Mouse (Mus musculus) adrenal gland, postnatal 0 days (tissue): ENCODE results near the gene Pycard. TPM values are rescaled to one million over a fixed set of nuclear protein-coding genes. Genes with fewer than 3 reads are reported as not detected.

ENCODE experiments used
- polyA plus RNA-seq: library from polyadenylated mRNA; unstranded; fragments of >200 nt; fragmentation: Nextera tagmentation; extraction: Ambion mirVana; gene quantifications from 2 replicates; pipeline ENCODE4 v1.2.1, GENCODE M21; 2015

Gene Pycard
- polyA plus RNA-seq: 37.4 and 57.5 TPM in 2 replicates

DNA sequence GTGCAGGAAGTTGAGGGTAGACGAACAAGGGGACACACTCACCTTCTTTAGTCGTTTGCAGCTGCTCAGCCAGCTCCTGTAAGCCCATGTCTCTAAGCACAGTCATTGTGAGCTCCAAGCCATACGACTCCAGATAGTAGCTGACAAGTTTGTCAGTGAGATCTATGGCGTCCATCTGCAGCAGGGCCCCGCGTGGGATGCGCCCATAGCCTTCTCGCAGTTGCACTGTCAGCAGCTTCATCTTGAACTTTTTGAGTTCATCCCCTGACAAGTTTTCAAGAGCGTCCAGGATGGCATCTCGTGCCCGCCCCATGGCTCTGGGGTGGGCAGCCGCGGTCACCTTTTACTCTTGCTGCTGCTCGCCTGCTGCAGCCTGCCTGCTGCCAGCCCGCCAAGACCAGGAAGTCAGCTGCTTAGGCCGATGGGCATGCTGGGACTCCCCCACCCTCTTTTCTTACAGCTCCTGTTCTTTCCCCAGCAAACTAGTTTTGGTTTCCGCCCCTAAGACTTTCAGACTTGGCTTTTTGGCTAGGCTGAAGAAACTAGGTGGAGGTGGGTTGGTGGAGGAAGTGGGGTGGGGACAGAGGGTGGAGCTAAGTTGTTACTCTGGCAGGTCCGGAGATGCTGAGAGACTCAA lies at the start of gene Pycard:
TSS of gene Pycard (minus strand) at position 527 of the 637 bp plus-strand sequence.

DNA sequence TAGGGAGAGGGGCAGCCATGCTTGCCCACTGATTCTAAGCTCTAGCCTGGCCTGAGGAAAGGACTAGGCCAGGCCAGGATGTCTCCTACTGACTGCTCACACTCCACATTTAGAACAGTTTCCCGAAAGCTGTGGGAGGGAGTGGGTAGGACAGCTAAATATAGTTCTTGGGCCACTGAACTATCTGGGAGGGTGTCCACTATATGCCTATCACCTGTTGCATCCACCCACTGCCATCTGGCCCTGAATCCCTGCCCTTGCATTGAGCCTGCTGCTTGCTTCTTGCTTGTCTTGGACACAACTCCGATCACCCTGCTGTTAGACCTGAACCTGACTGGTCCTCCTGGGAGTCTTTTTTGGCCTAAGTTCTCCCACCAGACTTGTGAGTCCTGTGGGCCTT lies 10.0 kb upstream of the Pycard start, which contains the start of gene Trim72:
TSS of gene Trim72 (plus strand) at position 262 of the 400 bp plus-strand sequence.

DNA sequence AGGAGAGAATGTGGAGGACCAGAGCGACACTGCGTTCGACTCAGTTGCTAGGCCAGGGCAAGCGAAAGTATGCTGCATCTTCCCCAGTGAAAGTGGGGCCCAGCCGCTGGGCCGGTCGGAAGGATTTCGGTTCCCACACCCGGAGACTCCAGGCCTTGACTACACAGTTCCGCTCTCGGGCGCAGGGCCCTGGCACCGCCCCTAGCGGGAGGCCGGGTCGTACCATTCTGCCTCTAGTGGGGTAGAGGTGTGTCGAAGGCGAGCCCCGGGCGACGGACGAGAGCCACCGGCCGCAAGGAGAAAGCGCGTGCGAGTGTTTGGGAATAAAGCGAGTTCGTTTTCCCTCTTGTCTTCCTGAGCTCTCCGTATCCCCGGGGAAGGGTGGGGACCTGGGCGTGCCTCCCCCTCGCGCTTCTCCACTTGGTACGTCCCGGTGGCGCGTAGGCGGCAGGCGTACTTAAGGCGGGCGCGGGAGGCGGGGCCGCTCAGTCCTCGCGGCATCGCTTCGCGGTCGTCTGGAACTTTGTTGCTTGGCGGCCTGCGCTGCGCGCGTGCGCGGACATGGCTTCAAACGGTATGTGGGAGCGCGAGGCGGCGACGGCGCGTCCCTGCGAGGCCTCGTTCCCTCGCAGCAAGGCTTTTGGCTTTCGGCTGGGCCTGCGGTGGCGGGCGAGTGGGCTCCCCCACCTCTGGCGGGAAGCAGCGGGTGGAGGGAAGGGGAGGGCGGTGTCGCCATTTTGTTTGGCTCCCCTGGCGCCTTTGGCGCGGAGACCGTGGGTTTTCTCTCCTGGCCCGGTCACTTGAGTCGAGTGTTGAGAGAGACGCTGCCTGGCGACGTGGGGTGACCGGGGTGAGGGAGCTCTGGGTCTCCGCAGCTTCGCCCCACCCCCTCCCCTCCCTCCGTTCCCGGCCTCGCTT lies 26.4 kb downstream of the Pycard start, which contains the start of gene Fus:
TSS of gene Fus (plus strand) at position 454 of the 918 bp plus-strand sequence.

DNA sequence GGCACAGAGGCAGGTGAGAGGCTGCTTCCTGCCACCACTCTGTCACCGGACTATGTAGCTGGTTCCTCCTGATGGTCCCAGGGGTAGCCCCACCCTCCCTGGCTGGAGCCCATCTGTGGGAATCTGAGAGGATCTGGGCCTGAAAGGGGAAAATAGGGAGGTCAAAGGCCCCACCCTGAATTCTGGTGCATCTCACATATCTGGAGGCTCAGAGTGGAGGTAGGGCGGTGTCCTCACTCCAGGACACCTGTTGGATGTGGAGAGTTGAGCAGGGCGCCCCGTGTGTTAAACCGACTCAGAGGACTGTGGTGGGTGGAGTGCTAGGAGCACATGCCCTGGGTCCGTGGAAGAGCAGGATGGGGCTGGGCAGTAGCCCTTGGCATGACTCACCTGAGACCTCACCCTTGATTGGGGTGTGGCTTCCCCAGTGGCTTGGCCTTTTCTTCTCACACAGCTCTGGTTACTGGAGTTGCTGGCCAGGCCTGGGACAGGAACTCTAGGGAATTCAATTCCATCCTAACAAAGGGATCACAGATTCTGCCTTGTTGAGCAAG lies 47.1 kb downstream of the Pycard start, which contains the start of gene Prss36:
TSS of gene Prss36 (minus strand) at position 256 of the 554 bp plus-strand sequence.

Other genes starting within 250 kb of the Pycard start
- gene Fbxl19, start 249.3 kb downstream of the Pycard start, polyA plus RNA-seq: 1.9 and 2.2 TPM in 2 replicates
- 22.4 and 30.3 TPM in 2 replicates for gene Orai3, start 224.1 kb downstream of the Pycard start, polyA plus RNA-seq
- 18.0 and 18.3 TPM in 2 replicates for gene Setd1a, start 217.2 kb downstream of the Pycard start, polyA plus RNA-seq
- gene Gm49388, start 208.3 kb downstream of the Pycard start, polyA plus RNA-seq: not detected in 2 replicates
- 38.2 and 51.3 TPM in 2 replicates for gene Hsd3b7, start 193.3 kb downstream of the Pycard start, polyA plus RNA-seq
- 36.1 and 40.7 TPM in 2 replicates for gene Stx4a, start 169.6 kb downstream of the Pycard start, polyA plus RNA-seq
- 4.0 and 5.3 TPM in 2 replicates for gene Stx1b, start 169.3 kb downstream of the Pycard start, polyA plus RNA-seq
- gene Zfp646, start 117.6 kb downstream of the Pycard start, polyA plus RNA-seq: 5.1 and 5.5 TPM in 2 replicates
- gene Zfp668, start 117.0 kb downstream of the Pycard start, polyA plus RNA-seq: 8.6 and 10.2 TPM in 2 replicates
- gene Prss53, start 102.9 kb downstream of the Pycard start, polyA plus RNA-seq: 0.72 and 0.84 TPM in 2 replicates
- gene Gm21974, start 98.4 kb downstream of the Pycard start, polyA plus RNA-seq: not detected in 2 replicates
- gene Vkorc1, start 98.2 kb downstream of the Pycard start, polyA plus RNA-seq: 209 and 232 TPM in 2 replicates
- 87.5 and 128 TPM in 2 replicates for gene Bckdk, start 89.8 kb downstream of the Pycard start, polyA plus RNA-seq
- gene Kat8, start 81.4 kb downstream of the Pycard start, polyA plus RNA-seq: 23.3 and 29.7 TPM in 2 replicates
- gene Prss8, start 63.8 kb downstream of the Pycard start, polyA plus RNA-seq: 1.0 and 2.5 TPM in 2 replicates
- gene Prss36, start 47.1 kb downstream of the Pycard start, polyA plus RNA-seq: 12.9 and 13.1 TPM in 2 replicates
- 170 and 234 TPM in 2 replicates for gene Fus, start 26.4 kb downstream of the Pycard start, polyA plus RNA-seq
- 0.15 TPM in 1 of 2 replicates, not detected in the other for gene Trim72, start 10.1 kb upstream of the Pycard start, polyA plus RNA-seq
- 1.8 and 2.1 TPM in 2 replicates for gene Itgam, start 68.8 kb upstream of the Pycard start, polyA plus RNA-seq
- 0.06 TPM in 1 of 2 replicates, not detected in the other for gene Gm49368, start 68.8 kb upstream of the Pycard start, polyA plus RNA-seq
- 0.23 TPM in 1 of 2 replicates, not detected in the other for gene Itgax, start 135.7 kb upstream of the Pycard start, polyA plus RNA-seq
- not detected in 2 replicates for gene Itgad, start 160.5 kb upstream of the Pycard start, polyA plus RNA-seq
- 4.9 and 7.4 TPM in 2 replicates for gene Cox6a2, start 212.5 kb upstream of the Pycard start, polyA plus RNA-seq
- 10.9 and 15.4 TPM in 2 replicates for gene Armc5, start 243.5 kb upstream of the Pycard start, polyA plus RNA-seq
- gene 9130023H24Rik, start 244.2 kb upstream of the Pycard start, polyA plus RNA-seq: 3.9 and 4.2 TPM in 2 replicates